Mouse (Mus musculus) spleen, postnatal 4 days (tissue): Measurements from ENCODE around the gene Flcn.

Experiments used
- DNase-seq, 2 experiments: peaks; one replicate each; pipeline ENCODE4 v3.0.0; 2022; ENCODE audit warnings: low spot score in 2 of 2

Flcn gene

GRCm38 (mm10) chr11:59769307-59769706 is 40.5 kb downstream of the Flcn start:
- no peak for DNase-seq

DNA sequence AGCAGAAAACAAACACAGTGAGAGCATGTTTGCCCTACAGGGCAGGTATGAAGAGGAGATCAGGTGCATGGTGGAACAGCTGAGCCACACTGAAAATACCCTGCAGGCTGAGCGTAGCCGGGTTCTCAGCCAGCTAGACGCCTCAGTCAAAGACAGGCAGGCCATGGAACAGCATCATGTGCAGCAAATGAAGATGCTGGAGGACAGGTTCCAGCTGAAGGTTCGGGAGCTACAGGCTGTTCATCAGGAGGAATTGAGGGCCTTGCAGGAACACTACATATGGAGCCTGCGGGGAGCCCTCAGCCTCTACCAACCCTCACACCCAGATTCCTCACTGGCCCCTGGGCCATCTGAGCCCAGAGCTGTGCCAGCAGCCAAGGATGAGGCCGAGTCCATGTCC is 49.0 kb downstream of the Flcn start:
- no peak for DNase-seq

DNA sequence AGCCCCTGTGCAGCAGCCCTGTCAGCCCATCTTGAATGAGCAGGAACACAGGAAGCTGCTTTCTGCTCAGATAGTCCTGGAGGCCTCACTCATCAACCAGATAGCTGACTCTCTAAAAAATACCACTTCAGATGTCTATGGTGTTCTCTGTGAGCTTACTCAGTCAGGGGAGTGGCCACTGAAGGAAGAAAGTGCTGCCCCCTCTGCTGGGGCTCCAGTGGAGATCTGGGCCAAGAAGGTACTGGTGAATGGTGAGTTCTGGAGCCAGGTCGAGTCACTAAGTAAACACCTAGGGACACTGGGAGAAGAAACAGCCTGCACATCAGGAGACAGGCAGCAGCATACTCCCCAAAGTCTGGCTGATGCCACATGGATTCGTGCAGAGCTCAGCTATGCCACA is 50.2 kb downstream of the Flcn start:
- no peak for DNase-seq

DNA sequence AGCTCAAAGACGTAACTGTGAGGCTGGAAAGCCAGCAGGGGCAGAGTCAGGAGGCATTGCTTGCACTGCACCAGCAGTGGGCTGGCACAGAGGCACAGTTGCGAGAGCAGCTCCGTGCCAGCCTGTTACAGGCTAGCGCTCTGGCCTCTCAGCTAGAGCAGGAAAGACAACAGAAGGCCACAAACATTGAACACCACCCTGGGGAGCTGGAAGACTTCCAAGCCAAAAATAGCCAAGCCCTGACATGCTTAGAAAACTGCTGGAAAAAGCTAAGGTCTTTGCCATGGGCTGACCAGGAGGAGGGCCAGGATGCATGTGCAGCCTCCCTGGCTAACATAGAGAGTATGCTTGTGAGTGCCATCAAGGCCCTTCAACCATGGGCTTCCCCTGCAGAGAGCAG is 50.6 kb downstream of the Flcn start:
- no peak for DNase-seq

GRCm38 (mm10) chr11:59758191-59758985 is 51.4 kb downstream of the Flcn start:
- DNase-seq: no peak

DNA sequence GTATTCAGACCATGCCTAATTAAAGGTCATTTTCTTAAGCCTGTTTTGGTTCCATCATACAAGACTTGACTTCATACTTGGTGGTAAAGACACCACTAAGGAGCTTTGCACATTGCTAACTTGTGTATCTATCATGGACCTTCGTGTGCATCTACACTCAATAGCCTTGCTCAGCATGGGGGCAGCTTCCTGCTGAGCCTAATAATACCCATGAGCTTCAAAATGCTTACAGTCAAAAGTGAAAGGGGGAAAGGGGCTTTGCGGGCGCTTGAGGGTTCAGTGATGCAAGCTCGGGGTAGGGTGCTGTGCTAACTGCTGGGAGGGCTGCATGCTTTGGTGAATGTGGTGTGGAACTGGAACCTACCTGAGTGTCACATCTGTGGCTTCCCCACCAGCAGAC is 53.5 kb downstream of the Flcn start:
- no peak for DNase-seq

DNA sequence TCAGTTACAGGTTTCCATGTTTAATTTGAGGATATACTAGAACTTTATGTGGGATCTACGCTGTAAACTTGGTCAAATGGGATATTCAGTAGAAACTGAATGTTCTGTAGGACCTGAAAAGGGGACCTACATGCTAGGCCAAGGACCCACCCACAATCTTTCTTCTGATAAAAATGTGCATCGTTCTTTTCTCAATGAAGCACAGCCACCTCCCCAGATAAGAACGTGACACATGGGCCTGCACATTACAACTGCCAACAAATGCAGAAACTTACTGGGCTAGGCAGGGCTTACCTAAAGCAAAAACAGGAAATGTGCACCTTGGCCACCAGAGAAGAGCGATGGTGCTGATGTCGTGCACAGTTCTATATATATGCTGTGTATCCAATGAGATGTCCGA is 55.3 kb downstream of the Flcn start:
- DNase-seq: no peak

GRCm38 (mm10) chr11:59749050-59749449 is 60.8 kb downstream of the Flcn start:
- no peak for DNase-seq

- DNase-seq: no peak
These were observed 63.2 kb downstream of the Flcn start for GRCm38 (mm10) chr11:59746614-59747013.

DNA sequence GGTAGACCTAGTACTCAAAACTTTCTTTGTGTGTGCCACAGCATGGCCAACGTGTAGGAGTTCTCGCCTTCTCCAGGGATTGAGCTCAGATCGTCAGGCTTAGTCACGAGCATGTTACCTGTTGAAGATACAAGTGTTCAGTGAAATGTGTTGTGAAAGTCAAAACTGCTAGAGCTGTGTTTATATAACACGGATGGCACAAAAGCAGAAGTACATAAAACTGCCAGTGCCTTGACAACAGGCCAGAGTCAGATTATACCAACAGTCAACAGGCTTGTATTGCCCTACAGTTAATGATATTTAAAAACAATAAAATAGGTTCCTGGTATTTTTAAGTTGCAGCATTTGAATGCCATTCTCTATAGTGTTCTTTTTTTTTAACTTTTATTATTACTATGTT is 64.0 kb downstream of the Flcn start:
- DNase-seq: no peak

DNA sequence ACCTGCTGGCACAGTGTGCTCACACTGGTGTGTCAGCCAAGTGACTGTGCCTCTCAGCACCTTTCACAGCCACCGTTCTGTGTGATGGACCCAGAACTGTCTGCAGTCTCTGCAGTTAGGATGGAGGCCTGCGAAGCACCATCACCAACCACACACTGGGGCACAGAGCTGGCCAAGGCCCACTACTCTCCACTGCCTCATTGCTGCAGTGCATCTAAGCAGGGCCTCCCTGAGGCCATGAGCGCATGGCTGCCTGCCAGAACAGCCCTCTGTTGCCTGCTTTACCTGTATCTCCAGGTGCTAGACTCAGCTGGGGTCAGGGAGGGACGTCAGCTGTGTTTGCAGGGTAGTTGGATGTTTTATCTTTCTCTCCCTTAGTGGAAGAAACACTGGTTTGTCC is 65.4 kb downstream of the Flcn start:
- DNase-seq: no peak

DNA sequence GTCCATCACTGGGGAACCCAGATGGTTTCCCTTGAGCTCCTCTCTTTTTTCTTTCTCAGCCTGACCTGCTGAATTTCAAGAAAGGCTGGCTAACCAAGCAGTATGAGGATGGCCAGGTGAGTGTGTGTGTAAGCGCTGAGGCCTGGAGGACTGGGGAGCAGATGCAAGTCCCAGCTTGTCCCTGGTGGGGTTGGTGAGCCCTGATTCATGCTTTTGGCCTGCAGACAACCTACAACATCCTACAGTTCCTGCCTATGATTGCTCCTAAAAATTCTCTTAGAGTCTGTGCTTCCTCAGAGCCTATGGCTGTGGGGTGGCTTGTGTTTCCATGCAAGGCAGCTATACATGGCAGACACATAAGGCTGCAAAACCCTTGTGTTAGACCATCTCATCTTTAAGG is 66.1 kb downstream of the Flcn start:
- no peak for DNase-seq

GRCm38 (mm10) chr11:59743307-59743706 is 66.5 kb downstream of the Flcn start:
- no peak for DNase-seq

- no peak for DNase-seq
These were observed 67.9 kb downstream of the Flcn start for GRCm38 (mm10) chr11:59741915-59742314.
